ENCODE assay signal across 8 mouse cellular contexts in genomic region chr5:30907413-30908059, GRCm38 (mm10). TPM values are rescaled to one million over a fixed set of nuclear protein-coding genes. Genes with fewer than 3 reads are reported as not detected.
DNase-seq lines count a peak whose midpoint lies in the region; ATAC-seq and TF ChIP-seq lines count a peak whose summit lies in the region.

Gene Ost4 (minus strand): TSS chr5:30907788.

- peak; percentile 9; the same call in 1 of the 2 replicates for TF ChIP-seq POLR2A in bone marrow macrophage, adult 2 months (IDR thresholded peaks at IDR 0.05; ENCODE audit: borderline replicate concordance, low read depth, low read length)
- TF ChIP-seq POLR2A in embryonic fibroblast, embryonic 13.5 days (IDR thresholded peaks at IDR 0.05; ENCODE audit: low read depth, low read length): peak; percentile 80

- peak; percentile 94 for ATAC-seq in kidney, embryonic 15.5 days (replicated peaks; ENCODE audit: low FRiP score)
- peak; percentile 92 for ATAC-seq in monocyte, adult 5-6 weeks (replicated peaks; ENCODE audit: insufficient number of reproducible peaks, low FRiP score, low TSS enrichment, poor library complexity, severe bottlenecking)

- H3K27me3 ChIP-seq in heart, embryonic 10.5 days (ENCODE audit: insufficient read depth, poor library complexity, severe bottlenecking): no peaks in the 10 kb centered on the region
- H3K27me3 ChIP-seq in kidney, embryonic 15.5 days: no peaks in the 10 kb centered on the region

- H3K4me2 ChIP-seq in kidney, embryonic 15.5 days: peak within 1 kb of the TSS; percentile 94

- WGBS in heart, embryonic 10.5 days: under 1% methylated on average over 58 of the region's 58 CpGs
- under 1% methylated on average over 57 of the region's 58 CpGs for WGBS in kidney, embryonic 15.5 days

- H3K9me3 ChIP-seq in heart, embryonic 10.5 days: no peaks in the 10 kb centered on the region
- H3K9me3 ChIP-seq in kidney, embryonic 15.5 days (replicated peaks): no peaks in the 10 kb centered on the region

- TF ChIP-seq CTCF in bone marrow macrophage, adult 2 months (IDR thresholded peaks at IDR 0.05; ENCODE audit: low read depth, low read length): no peak
- no peak for TF ChIP-seq CTCF in embryonic fibroblast, embryonic 13.5 days (IDR thresholded peaks at IDR 0.05; ENCODE audit: borderline replicate concordance, insufficient read depth, low read length)

- H3K36me3 ChIP-seq in heart, embryonic 10.5 days: peaks cover 36% of the 10 kb centered on the region
- peaks cover 36% of the 10 kb centered on the region for H3K36me3 ChIP-seq in kidney, embryonic 15.5 days

- peak within 1 kb of the TSS; percentile 83 for H3K9ac ChIP-seq in kidney, embryonic 15.5 days

- peak within 1 kb of the TSS; percentile 87 for H3K4me3 ChIP-seq in bone marrow macrophage, adult 2 months (ENCODE audit: insufficient read depth, low read length)
- peak within 1 kb of the TSS; percentile 94 for H3K4me3 ChIP-seq in embryonic fibroblast, embryonic 13.5 days (ENCODE audit: insufficient read depth, low read length)
- H3K4me3 ChIP-seq in heart, embryonic 10.5 days: peak within 1 kb of the TSS; percentile 79
- peak within 1 kb of the TSS; percentile 74 for H3K4me3 ChIP-seq in kidney, embryonic 15.5 days (replicated peaks)

- DNase-seq in A20 (ENCODE audit: low read depth, low spot score) (peak; percentile 98), liver (peak; percentile 98)
- peak; percentile 98 for DNase-seq in heart, embryonic 10.5 days (ENCODE audit: low spot score)
- peak; percentile 98 to 99 for DNase-seq in spleen, postnatal 4 days (ENCODE audit: low spot score in 2 of 2)

- H3K27ac ChIP-seq in bone marrow macrophage, adult 2 months (ENCODE audit: insufficient read depth, low read depth, low read length): peak within 1 kb of the TSS; percentile 44
- H3K27ac ChIP-seq in embryonic fibroblast, embryonic 13.5 days (ENCODE audit: insufficient read depth, low read length): peak within 1 kb of the TSS; percentile 97
- peak within 1 kb of the TSS; percentile 93 for H3K27ac ChIP-seq in heart, embryonic 10.5 days
- peak within 1 kb of the TSS; percentile 95 for H3K27ac ChIP-seq in kidney, embryonic 15.5 days

- H3K4me1 ChIP-seq in bone marrow macrophage, adult 2 months (ENCODE audit: control insufficient read depth, insufficient read depth, low read length): peaks cover 10% of the 10 kb centered on the region
- H3K4me1 ChIP-seq in embryonic fibroblast, embryonic 13.5 days (ENCODE audit: control insufficient read depth, insufficient read depth, low read length): peaks cover 14% of the 10 kb centered on the region
- H3K4me1 ChIP-seq in heart, embryonic 10.5 days: peaks cover 59% of the 10 kb centered on the region
- peaks cover 70% of the 10 kb centered on the region for H3K4me1 ChIP-seq in kidney, embryonic 15.5 days

RNA-seq across cellular contexts. Expression of gene Ost4, which starts in this region (rescaled TPM):
- 317 and 358 TPM in 2 replicates for polyA plus RNA-seq in bone marrow macrophage, adult 2 months (2012; ENCODE audit: insufficient read depth, insufficient read length, missing spikeins)
- polyA plus RNA-seq in embryonic fibroblast, embryonic 13.5 days (2011; ENCODE audit: insufficient read length, low read depth, missing spikeins): 335 and 354 TPM in 2 replicates
- polyA plus RNA-seq in heart, embryonic 10.5 days (2016; fragmentation: Nextera tagmentation; extraction: Ambion mirVana): 432 and 455 TPM in 2 replicates
- 491 and 504 TPM in 2 replicates for polyA plus RNA-seq in kidney, embryonic 15.5 days (2015; fragmentation: Nextera tagmentation; extraction: Ambion mirVana)
- total RNA-seq in monocyte, adult 5-6 weeks (2017): 129 to 177 TPM (median 134 TPM) in 3 replicates

Comparison
In these comparisons a context has a peak if more than half of its experiments do, and no peak if none do; other contexts are left out.
1. Peak in every context shown above with its lines: DNase-seq, ATAC-seq, H3K4me3 ChIP-seq and H3K27ac ChIP-seq.
2. H3K27ac ChIP-seq: peak in every context shown above with its lines; median percentile 97 in embryonic fibroblast, embryonic 13.5 days; 95 in kidney, embryonic 15.5 days; 93 in heart, embryonic 10.5 days; 44 in bone marrow macrophage, adult 2 months.